Mouse (Mus musculus) frontal cortex, adult (tissue): Measurements from ENCODE around the gene Vezt.
A peak's percentile ranks its signal among the peaks of the same experiment; 100 is the strongest.

Experiments
- ATAC-seq: cut with Nextera tagmentation; 2 replicates; pipeline ENCODE4 v1.9.2; 2017; ENCODE audit warnings: mild to moderate bottlenecking, moderate library complexity, mixed read lengths; ENCODE audit not compliant: low TSS enrichment

Gene Vezt

GRCm38 (mm10) chr10:94035658-94036374 is at the start of gene Vezt, which contains the start of gene Fgd6:
Gene Vezt, minus strand, starts transcription at chr10:94035817.
Gene Fgd6, plus strand, starts transcription at chr10:94036001.
- ATAC-seq: peak; percentile 97

- ATAC-seq: 0 out of 2 replicates have a peak, but pooled peaks have one; percentile 22
Measured at GRCm38 (mm10) chr10:94082040-94082734, 46.6 kb upstream of the Vezt start.

GRCm38 (mm10) chr10:94080740-94081139 is 45.1 kb upstream of the Vezt start:
- ATAC-seq: no peak

- ATAC-seq: peak; percentile 41; the same call in 1 of the 2 replicates
Measured at GRCm38 (mm10) chr10:94076966-94077825, 41.6 kb upstream of the Vezt start.

- ATAC-seq: no peak
Measured at GRCm38 (mm10) chr10:94072916-94073465, 37.4 kb upstream of the Vezt start.

GRCm38 (mm10) chr10:94072261-94072915 is 36.8 kb upstream of the Vezt start:
- no peak for ATAC-seq

GRCm38 (mm10) chr10:94071641-94072040 is 36.0 kb upstream of the Vezt start:
- ATAC-seq: no peak

- ATAC-seq: no peak
Measured at GRCm38 (mm10) chr10:94068701-94069100, 33.1 kb upstream of the Vezt start.

- ATAC-seq: no peak
Measured at GRCm38 (mm10) chr10:94066896-94067295, 31.3 kb upstream of the Vezt start.

GRCm38 (mm10) chr10:94062357-94062756 is 26.7 kb upstream of the Vezt start:
- no peak for ATAC-seq

- no peak for ATAC-seq
Measured at GRCm38 (mm10) chr10:94060190-94060589, 24.6 kb upstream of the Vezt start.

GRCm38 (mm10) chr10:94059618-94060055 is 24.0 kb upstream of the Vezt start:
- no peak for ATAC-seq

- no peak for ATAC-seq
Measured at GRCm38 (mm10) chr10:94056487-94056886, 20.9 kb upstream of the Vezt start.

- ATAC-seq: no peak
Measured at GRCm38 (mm10) chr10:94050736-94051135, 15.1 kb upstream of the Vezt start.

- no peak for ATAC-seq
Measured at GRCm38 (mm10) chr10:94049121-94049520, 13.5 kb upstream of the Vezt start.

- no peak for ATAC-seq
Measured at GRCm38 (mm10) chr10:94047845-94048559, 12.4 kb upstream of the Vezt start.

- no peak for ATAC-seq
Measured at GRCm38 (mm10) chr10:94047024-94047423, 11.4 kb upstream of the Vezt start.

GRCm38 (mm10) chr10:94045301-94045700 is 9.7 kb upstream of the Vezt start:
- no peak for ATAC-seq

- ATAC-seq: no peak
Measured at GRCm38 (mm10) chr10:94043908-94044307, 8.3 kb upstream of the Vezt start.
